Mouse (Mus musculus): ENCODE results near the gene Lcn6.
"Not testable (repeated sequence)": the region's sequence is repeated elsewhere in the genome, so short reads cannot be mapped to it uniquely, and the experiment has no call there.

The Lcn6 gene

DNA sequence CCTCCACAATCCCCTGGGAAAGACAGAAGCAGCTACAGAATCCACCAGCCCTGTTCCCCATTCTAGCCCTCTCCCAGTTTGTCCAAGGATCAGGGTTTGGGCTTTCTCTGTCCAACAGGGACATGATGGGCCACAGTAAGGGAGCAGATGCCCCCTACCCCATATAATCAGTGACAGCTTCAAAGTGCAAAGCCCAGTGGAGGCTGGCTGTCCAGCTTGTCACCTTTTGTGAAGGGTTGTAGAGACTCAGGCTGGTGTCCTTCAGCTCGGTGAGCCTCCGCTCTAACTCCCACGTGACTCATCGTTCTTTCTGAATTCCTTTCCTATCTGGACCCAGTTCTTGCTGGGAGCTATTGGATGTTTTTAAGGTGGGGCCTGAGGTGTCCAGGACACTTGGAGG, 27.1 kb downstream of the Lcn6 start:
- no peak for DNase-seq (ENCODE audit: low spot score)

GRCm38 (mm10) chr2:25706643-25707481, 30.3 kb downstream of the Lcn6 start, which contains the start of gene Bmyc:
Gene Bmyc (plus strand): TSS chr2:25706739.
- DNase-seq (ENCODE audit: low spot score) = peak; percentile 67

DNA sequence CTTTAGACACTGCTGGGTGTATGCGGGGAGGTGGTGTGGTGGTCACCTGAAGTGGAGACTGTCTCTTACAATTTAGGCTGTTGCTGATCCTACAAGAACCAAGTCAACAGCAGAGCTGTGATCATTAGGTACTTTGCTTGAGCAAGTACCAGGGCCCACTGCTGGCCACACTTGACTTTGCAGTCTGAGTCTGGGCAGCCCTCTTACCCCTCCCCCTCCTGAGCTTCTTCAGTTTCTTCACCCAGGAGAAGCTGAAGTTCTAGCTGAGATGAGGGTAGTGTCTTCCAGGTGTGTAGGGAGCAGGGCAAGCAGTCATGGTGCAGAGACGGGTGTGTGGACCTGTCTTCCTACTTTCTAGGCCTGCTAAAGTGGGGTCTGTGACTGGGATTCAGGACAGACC, 31.5 kb downstream of the Lcn6 start:
- DNase-seq (ENCODE audit: low spot score) = peak; percentile 16

- DNase-seq (ENCODE audit: low spot score) = not testable (repeated sequence)
Measured at GRCm38 (mm10) chr2:25709056-25709455, 32.5 kb downstream of the Lcn6 start.

GRCm38 (mm10) chr2:25709791-25710190, 33.2 kb downstream of the Lcn6 start:
- not testable (repeated sequence) for DNase-seq (ENCODE audit: low spot score)

DNA sequence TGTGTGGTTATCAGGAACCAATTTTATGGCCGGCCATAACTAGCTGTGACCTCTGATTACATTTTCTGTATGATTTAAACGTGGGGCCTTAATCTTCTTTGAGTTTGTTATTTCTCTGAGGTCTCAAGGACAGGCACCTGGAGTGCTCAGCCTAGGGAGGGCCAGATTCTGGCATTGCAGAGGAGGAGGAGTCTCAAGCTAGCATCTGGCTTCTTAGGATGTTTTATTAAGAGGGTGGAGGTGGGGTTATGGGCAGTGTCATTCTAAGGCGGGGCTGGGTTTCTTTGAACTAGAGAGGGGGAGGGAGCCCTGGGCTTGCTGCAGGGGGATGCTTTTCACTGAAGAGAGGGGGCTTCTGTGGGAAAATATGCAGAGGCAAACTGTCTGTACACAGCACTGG, 35.1 kb downstream of the Lcn6 start:
- DNase-seq (ENCODE audit: low spot score) = not testable (repeated sequence)

- no peak for DNase-seq (ENCODE audit: low spot score)
Measured at GRCm38 (mm10) chr2:25717222-25717621, 40.6 kb downstream of the Lcn6 start.

Data from urinary bladder, postnatal 25 days (tissue).